Mouse (Mus musculus): ENCODE measurements at regions not wholly inside any gene's neighbourhood (a gene's known extent, or its start where the extent isn't known, plus 50 kb on each side); places are given as distances from the start of the nearest gene placed in this dataset.

- no peak for ATAC-seq (replicated peaks; ENCODE audit: poor library complexity, severe bottlenecking)
These were observed 268.0 kb downstream of the Sec23a start for GRCm38 (mm10) chr12:58743800-58744199.

- no peak for ATAC-seq (replicated peaks; ENCODE audit: poor library complexity, severe bottlenecking)
These were observed 283.7 kb downstream of the Sec23a start for GRCm38 (mm10) chr12:58728094-58728493.

- no peak for ATAC-seq (replicated peaks; ENCODE audit: poor library complexity, severe bottlenecking)
These were observed 284.3 kb downstream of the Sec23a start for GRCm38 (mm10) chr12:58727547-58727946.

GRCm38 (mm10) chr12:58717908-58718307, 293.9 kb downstream of the Sec23a start:
- no peak for ATAC-seq (replicated peaks; ENCODE audit: poor library complexity, severe bottlenecking)

DNA sequence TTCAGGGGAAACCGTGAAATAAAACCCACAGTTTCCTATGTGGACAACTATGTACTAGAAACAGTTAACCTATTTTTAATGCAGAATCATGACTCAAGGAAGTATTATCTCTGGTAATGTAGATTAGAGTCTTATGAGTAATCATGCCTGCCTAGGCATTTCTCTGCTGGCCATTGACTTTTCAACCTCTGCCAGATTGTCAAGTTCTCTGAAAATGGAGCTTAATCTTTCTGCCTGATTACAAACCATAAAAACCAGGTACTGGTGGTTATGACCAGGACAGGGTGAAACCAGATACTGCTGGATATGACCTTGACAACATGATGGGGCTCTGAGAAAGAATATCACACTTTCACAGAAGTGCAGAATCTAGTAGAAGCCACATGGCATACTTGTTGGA, 297.6 kb downstream of the Sec23a start:
- no peak for ATAC-seq (replicated peaks; ENCODE audit: poor library complexity, severe bottlenecking)

DNA sequence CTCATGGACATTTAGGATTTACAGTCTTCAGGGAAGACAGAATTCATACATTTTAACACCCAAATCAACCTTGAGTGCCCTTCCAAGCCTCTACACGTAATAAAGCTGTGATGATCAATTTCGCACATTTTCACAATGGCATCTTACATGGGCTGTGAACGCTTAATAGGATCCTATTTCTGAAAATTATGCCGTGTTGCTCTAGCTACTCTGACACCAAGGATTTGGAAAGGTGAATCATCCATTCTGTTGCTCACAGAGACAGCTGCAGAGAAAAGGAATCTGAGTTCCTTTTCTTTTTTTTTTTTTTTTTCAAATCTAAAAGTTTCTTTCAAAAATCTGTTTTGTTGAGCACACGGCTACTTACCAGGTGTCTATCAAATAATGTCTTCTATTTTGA, 316.1 kb downstream of the Sec23a start:
- ATAC-seq (replicated peaks; ENCODE audit: poor library complexity, severe bottlenecking): no peak

- no peak for ATAC-seq (replicated peaks; ENCODE audit: poor library complexity, severe bottlenecking)
These were observed 341.7 kb downstream of the Sec23a start for GRCm38 (mm10) chr12:58669914-58670635.

DNA sequence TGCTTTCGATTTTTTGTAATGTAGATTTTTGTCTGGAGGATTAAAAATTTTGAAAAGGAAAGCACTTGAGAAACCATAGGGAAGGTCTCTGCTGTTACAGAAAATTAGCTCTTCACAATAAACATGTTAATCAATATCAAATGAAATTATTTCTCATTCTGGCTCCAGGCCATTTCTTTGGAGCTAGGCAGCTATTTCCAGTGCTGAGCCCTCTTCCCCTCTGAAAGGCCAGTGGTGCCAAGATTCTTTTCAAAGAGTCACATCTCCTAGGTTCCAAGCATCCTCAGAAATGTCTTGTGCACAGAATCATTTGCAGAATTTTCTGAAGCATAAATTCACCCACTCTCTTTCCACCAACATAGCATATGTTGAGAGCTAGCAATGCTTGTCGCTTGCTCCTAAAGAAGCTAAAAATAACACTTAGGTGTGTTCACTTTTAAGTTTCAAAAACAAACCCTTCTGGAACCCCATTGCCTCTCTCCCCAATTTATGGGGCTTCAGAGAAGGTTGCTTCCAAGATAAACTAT, 357.2 kb downstream of the Sec23a start:
- no peak for ATAC-seq (replicated peaks; ENCODE audit: poor library complexity, severe bottlenecking)

DNA sequence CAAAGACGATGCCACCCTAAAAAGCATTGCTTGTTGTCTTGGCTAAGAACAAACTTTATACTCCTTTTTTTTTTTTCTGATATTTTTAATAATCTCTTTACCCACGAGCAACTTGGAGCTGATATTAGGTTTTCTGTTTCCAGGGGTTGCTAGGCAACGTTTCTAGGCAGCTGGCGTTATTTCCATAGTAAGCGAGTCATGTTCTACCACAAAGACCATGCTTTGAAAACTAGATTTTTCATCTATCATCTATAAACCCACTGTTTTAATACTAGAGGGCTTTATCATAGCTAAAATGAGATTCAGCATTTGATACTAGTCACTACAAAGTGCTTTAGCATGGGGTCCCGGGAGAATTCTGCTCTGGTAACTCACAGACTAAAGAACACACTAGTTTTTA, 358.1 kb downstream of the Sec23a start:
- ATAC-seq (replicated peaks; ENCODE audit: poor library complexity, severe bottlenecking): no peak

DNA sequence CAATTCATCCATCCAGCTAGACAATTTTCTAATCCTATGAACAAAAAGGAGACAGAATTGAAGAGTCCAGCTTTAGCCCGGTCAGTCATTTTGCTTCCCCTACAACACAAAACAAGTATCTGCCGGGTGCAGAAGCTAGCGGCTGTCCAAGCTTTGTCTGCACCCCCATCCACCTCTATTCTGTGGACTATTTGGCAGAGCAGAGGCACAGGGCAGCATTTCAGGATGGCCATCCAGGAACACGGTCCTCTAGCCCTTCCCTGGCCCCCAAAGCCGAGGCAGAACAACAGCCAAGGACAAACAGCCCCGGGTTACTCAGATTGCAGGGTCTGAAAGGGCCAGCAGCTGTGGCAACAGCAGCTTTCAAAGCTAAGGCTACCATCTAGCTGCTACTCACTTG, 358.6 kb downstream of the Sec23a start:
- ATAC-seq (replicated peaks; ENCODE audit: poor library complexity, severe bottlenecking): no peak

DNA sequence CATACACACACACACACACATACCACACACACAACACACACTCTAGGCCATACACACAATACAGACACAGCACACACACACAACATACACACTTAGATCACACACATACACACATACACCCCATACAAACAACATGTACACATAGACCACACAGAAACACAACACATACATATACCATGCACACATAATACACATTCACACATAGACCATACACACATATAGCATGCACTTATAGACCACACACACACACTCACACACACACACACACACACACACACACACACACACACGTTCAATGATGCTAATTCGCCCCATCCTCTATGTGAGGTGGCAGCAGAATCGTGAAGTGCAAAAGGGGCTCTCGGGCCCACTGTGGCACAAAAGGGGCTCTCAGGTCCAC, 359.1 kb downstream of the Sec23a start:
- ATAC-seq (replicated peaks; ENCODE audit: poor library complexity, severe bottlenecking): no peak

DNA sequence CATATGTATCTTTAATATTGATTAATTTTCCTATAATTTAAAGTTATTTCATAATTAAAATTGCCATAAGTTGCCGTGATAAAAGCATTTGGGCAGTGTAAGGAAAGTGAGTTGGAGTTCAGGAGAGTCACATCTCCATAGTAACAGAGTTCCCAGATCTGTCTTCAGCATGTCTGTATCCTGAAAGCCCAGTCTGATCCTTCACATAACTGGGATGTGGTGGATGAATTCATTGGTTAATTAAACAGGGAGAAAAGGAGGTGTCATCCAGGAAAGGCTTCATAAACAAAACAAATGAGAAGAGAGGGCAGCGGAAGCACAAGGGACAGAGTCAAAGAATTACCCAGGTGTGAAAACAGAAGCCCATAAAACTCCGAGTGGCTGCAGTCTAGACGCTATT, 363.5 kb downstream of the Sec23a start:
- no peak for ATAC-seq (replicated peaks; ENCODE audit: poor library complexity, severe bottlenecking)

DNA sequence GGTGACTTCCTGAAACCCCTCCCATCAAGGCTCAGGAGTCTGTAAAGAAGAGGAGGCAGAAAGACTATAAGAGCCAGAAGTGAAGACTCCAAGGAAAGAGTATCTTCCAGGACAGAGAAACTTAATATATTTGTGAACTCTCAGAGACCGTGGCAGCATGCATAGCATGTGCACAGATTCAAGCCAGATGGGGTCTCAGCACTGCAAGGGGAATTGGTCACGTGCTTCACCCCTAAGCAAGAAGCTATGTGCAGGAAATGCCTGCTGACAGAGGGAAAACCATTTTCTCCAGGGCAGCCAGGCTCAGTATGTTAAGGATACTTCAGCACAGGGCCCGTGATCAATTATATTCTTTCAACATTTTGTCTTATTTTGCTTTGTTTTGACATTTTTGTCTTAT, 368.0 kb downstream of the Sec23a start:
- no peak for ATAC-seq (replicated peaks; ENCODE audit: poor library complexity, severe bottlenecking)

GRCm38 (mm10) chr12:58639478-58639877, 370.4 kb upstream of the Clec14a start:
- no peak for ATAC-seq (replicated peaks; ENCODE audit: poor library complexity, severe bottlenecking)

- no peak for ATAC-seq (replicated peaks; ENCODE audit: poor library complexity, severe bottlenecking)
These were observed 369.2 kb upstream of the Clec14a start for GRCm38 (mm10) chr12:58638260-58638659.

- no peak for ATAC-seq (replicated peaks; ENCODE audit: poor library complexity, severe bottlenecking)
These were observed 363.4 kb upstream of the Clec14a start for GRCm38 (mm10) chr12:58632529-58632928.

GRCm38 (mm10) chr12:58628817-58629216, 359.7 kb upstream of the Clec14a start:
- no peak for ATAC-seq (replicated peaks; ENCODE audit: poor library complexity, severe bottlenecking)

DNA sequence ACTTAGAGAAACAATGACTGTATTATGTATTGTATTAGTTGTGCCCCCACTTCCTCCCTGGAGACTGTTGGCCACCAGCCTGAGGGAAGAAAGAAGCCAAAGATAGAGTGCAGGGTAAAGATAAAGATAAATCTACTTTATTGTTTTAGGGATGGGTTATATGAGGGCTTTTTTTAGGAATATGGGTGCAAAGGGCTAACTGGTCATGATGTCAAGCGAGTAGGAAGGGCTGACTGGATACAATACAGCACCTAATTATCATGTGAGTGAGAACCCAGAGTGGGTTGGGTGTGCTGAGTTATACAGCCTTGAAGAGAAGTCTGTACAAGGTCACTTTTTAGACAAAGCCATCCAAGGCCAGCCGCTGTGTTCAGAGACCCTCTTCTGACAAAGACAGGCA, 356.1 kb upstream of the Clec14a start:
- ATAC-seq (replicated peaks; ENCODE audit: poor library complexity, severe bottlenecking): no peak

DNA sequence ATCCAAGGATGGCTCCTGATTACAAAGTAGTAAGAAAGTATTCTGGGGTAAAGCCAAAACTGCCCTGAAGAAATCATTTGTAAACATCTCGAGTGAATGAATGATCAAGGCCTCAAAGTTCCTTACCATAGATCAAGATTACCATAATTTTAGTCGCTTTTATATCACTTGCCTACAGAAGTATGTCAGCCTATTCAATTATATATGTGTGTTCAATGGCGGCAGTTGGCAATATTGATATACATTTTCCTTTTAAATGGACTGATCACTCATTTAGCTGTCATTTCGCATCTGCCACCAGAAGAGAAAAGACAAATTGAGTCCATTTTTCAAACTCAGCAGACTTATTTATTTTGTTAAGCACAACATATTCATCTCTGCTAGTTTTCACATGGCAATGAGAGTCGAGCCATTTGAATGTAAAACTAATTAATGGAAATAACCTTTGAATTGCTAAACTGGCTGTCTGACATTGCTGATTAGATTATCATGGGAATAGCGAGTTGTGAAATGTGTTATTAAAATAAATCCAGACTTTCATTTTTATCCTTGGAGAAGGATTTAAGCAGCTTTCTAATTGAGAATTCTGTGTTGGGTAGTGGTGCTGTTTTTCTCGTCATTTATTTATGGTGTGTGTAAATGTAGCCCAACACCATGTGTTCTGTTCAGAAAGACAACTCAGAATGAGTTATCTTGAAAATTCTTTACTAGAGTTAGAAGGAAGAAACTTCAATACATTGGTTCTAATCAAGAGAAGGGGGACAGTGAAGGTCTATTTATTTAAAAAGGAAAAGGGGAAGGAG, 350.6 kb upstream of the Clec14a start:
- no peak for ATAC-seq (replicated peaks; ENCODE audit: poor library complexity, severe bottlenecking)

- ATAC-seq (replicated peaks; ENCODE audit: poor library complexity, severe bottlenecking): no peak
These were observed 325.7 kb upstream of the Clec14a start for GRCm38 (mm10) chr12:58594781-58595180.

DNA sequence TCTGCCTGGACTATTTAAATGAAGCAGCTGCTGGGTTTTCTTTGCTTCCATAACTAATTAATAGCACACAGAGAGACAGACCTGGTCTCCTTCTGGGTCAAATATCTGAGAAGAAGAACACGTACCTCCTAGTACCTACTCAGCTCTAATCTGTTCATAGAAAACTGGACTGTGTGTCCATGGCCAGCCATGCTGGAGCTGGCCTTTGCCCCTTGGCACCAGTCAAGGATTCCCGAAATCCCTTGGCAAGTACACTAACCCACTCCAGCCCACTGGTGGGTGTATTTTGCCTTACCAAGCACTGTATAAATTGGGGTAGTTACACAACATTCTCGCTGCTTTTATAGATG, 322.4 kb upstream of the Clec14a start:
- ATAC-seq (replicated peaks; ENCODE audit: poor library complexity, severe bottlenecking): no peak
